Mouse (Mus musculus) Muller cell, postnatal 12 days (primary cell): ENCODE data around the gene Rtn3.
"Not testable (repeated sequence)": the region's sequence is repeated elsewhere in the genome, so short reads cannot be mapped to it uniquely, and the experiment has no call there.

Experiments
- DNase-seq: peaks from one replicate; pipeline ENCODE4 v3.0.0-alpha.2; 2015; ENCODE audit errors: inconsistent ontology term

Rtn3 gene

GRCm38 (mm10) chr19:7482599-7483511 lies at the start of gene Rtn3:
Gene Rtn3 (minus strand): TSS chr19:7483281.
- peak; percentile 98 for DNase-seq

- no peak for DNase-seq
Observed at GRCm38 (mm10) chr19:7531906-7532305, 48.8 kb upstream of the Rtn3 start.

GRCm38 (mm10) chr19:7528639-7529428 lies 45.8 kb upstream of the Rtn3 start:
- DNase-seq = peak; percentile 15

- DNase-seq = no peak
Observed at GRCm38 (mm10) chr19:7524879-7525278, 41.8 kb upstream of the Rtn3 start.

- DNase-seq = no peak
Observed at GRCm38 (mm10) chr19:7523781-7524180, 40.7 kb upstream of the Rtn3 start.

- no peak for DNase-seq
Observed at GRCm38 (mm10) chr19:7523292-7523691, 40.2 kb upstream of the Rtn3 start.

GRCm38 (mm10) chr19:7522856-7523255 lies 39.8 kb upstream of the Rtn3 start:
- no peak for DNase-seq

- DNase-seq = no peak
Observed at GRCm38 (mm10) chr19:7521619-7522018, 38.5 kb upstream of the Rtn3 start.

- no peak for DNase-seq
Observed at GRCm38 (mm10) chr19:7516437-7516836, 33.4 kb upstream of the Rtn3 start.

GRCm38 (mm10) chr19:7508026-7508425 lies 24.9 kb upstream of the Rtn3 start:
- no peak for DNase-seq

- no peak for DNase-seq
Observed at GRCm38 (mm10) chr19:7506321-7506720, 23.2 kb upstream of the Rtn3 start.

- no peak for DNase-seq
Observed at GRCm38 (mm10) chr19:7502432-7502831, 19.4 kb upstream of the Rtn3 start.

GRCm38 (mm10) chr19:7500701-7501100 lies 17.6 kb upstream of the Rtn3 start:
- no peak for DNase-seq

- peak; percentile 66 for DNase-seq
Observed at GRCm38 (mm10) chr19:7498816-7499215, 15.7 kb upstream of the Rtn3 start.

GRCm38 (mm10) chr19:7496070-7496469 lies 13.0 kb upstream of the Rtn3 start:
- not testable (repeated sequence) for DNase-seq

- peak; percentile 33 for DNase-seq
Observed at GRCm38 (mm10) chr19:7495221-7496038, 12.3 kb upstream of the Rtn3 start.

- DNase-seq = peak; percentile 99
Observed at GRCm38 (mm10) chr19:7494187-7495015, 11.3 kb upstream of the Rtn3 start.

- DNase-seq = no peak
Observed at GRCm38 (mm10) chr19:7493352-7494186, 10.5 kb upstream of the Rtn3 start, which contains the start of gene Atl3. Gene Atl3 (plus strand): TSS chr19:7494040.

GRCm38 (mm10) chr19:7492682-7493081 lies 9.6 kb upstream of the Rtn3 start:
- DNase-seq = no peak

GRCm38 (mm10) chr19:7491960-7492359 lies 8.9 kb upstream of the Rtn3 start:
- DNase-seq = no peak
